Mouse (Mus musculus) kidney, adult 18-20 months (tissue): ENCODE measurements around the gene Ss18l2.

ENCODE experiments used
- DNase-seq: peaks from one replicate; pipeline ENCODE4 v3.0.0; 2021

The Ss18l2 gene

GRCm38 (mm10) chr9:121704646-121705625 lies 5.2 kb upstream of the Ss18l2 start, which contains the start of gene Sec22c:
TSS of gene Sec22c (minus strand) at chr9:121705490.
- DNase-seq: peak; percentile 94

GRCm38 (mm10) chr9:121706029-121706675 lies 4.0 kb upstream of the Ss18l2 start:
- DNase-seq: no peak

- no peak for DNase-seq
Measured at GRCm38 (mm10) chr9:121707801-121708200, 2.3 kb upstream of the Ss18l2 start.

- no peak for DNase-seq
Measured at GRCm38 (mm10) chr9:121708506-121709486, 1.3 kb upstream of the Ss18l2 start.

- DNase-seq: no peak
Measured at GRCm38 (mm10) chr9:121710584-121710975, 451 bp downstream of the Ss18l2 start.

GRCm38 (mm10) chr9:121717048-121717447 lies 6.9 kb downstream of the Ss18l2 start:
- DNase-seq: no peak

GRCm38 (mm10) chr9:121718070-121718705 lies 8.1 kb downstream of the Ss18l2 start:
- no peak for DNase-seq

- peak; percentile 97 for DNase-seq
Measured at GRCm38 (mm10) chr9:121718792-121719318, 8.7 kb downstream of the Ss18l2 start, which contains the start of gene Nktr. TSS of gene Nktr (plus strand) at chr9:121719169.

GRCm38 (mm10) chr9:121719347-121720331 lies 9.5 kb downstream of the Ss18l2 start:
- DNase-seq: peak; percentile 53

GRCm38 (mm10) chr9:121740490-121740889 lies 30.4 kb downstream of the Ss18l2 start:
- no peak for DNase-seq

- no peak for DNase-seq
Measured at GRCm38 (mm10) chr9:121741168-121741567, 31.0 kb downstream of the Ss18l2 start.

- no peak for DNase-seq
Measured at GRCm38 (mm10) chr9:121744051-121744450, 33.9 kb downstream of the Ss18l2 start.

GRCm38 (mm10) chr9:121752774-121753173 lies 42.6 kb downstream of the Ss18l2 start:
- DNase-seq: no peak

- no peak for DNase-seq
Measured at GRCm38 (mm10) chr9:121754624-121755023, 44.5 kb downstream of the Ss18l2 start.

- DNase-seq: no peak
Measured at GRCm38 (mm10) chr9:121756785-121757184, 46.7 kb downstream of the Ss18l2 start.

- DNase-seq: no peak
Measured at GRCm38 (mm10) chr9:121757432-121757831, 47.3 kb downstream of the Ss18l2 start.

- DNase-seq: no peak
Measured at GRCm38 (mm10) chr9:121757835-121758814, 48.0 kb downstream of the Ss18l2 start.

- DNase-seq: peak; percentile 54
Measured at GRCm38 (mm10) chr9:121759091-121760081, 49.3 kb downstream of the Ss18l2 start, which contains the start of gene Zfp651. TSS of gene Zfp651 (plus strand) at chr9:121759330.
